Mouse (Mus musculus) lung, embryonic 15.5 days (tissue): ENCODE results near the gene Ube2l6. TPM values are rescaled to one million over a fixed set of nuclear protein-coding genes. Genes with fewer than 3 reads are reported as not detected.
"Not testable (repeated sequence)": the region's sequence is repeated elsewhere in the genome, so short reads cannot be mapped to it uniquely, and the experiment has no call there.

Source experiments
- ATAC-seq: fragments of 200-750 bp; cut with Nextera tagmentation; 2 replicates; pipeline ENCODE4 v1.8.0; 2017; ENCODE audit warnings: moderate number of reproducible peaks, borderline replicate concordance; ENCODE audit not compliant: low FRiP score, low TSS enrichment; ENCODE audit errors: extremely low read depth
- H3K27ac ChIP-seq: fragments of 300-500 bp; sonication (generic); 2 replicates; pipeline ENCODE4 v1.5.1; 2015; ENCODE audit warnings: moderate library complexity, mild to moderate bottlenecking, inconsistent platforms
- H3K27me3 ChIP-seq: fragments of 300-500 bp; sonication (generic); 2 replicates; pipeline ENCODE4 v1.6.1; 2015; ENCODE audit warnings: inconsistent platforms
- H3K36me3 ChIP-seq: fragments of 300-500 bp; sonication (generic); 2 replicates; pipeline ENCODE4 v1.6.1; 2015; ENCODE audit warnings: inconsistent platforms
- H3K4me1 ChIP-seq: fragments of 300-500 bp; sonication (generic); 2 replicates; pipeline ENCODE4 v1.6.1; 2015; ENCODE audit warnings: inconsistent platforms
- H3K4me2 ChIP-seq: fragments of 300-500 bp; sonication (generic); 2 replicates; pipeline ENCODE4 v1.6.1; 2015; ENCODE audit warnings: inconsistent platforms, mild to moderate bottlenecking, moderate library complexity
- H3K4me3 ChIP-seq: fragments of 300-500 bp; sonication (generic); 2 replicates; pipeline ENCODE4 v1.5.1; 2015; ENCODE audit warnings: mild to moderate bottlenecking, inconsistent platforms
- H3K9ac ChIP-seq: fragments of 300-500 bp; sonication (generic); 2 replicates; pipeline ENCODE4 v1.6.1; 2015; ENCODE audit warnings: inconsistent platforms
- H3K9me3 ChIP-seq: fragments of 300-500 bp; sonication (generic); 2 replicates; pipeline ENCODE4 v1.6.1; 2016; ENCODE audit warnings: inconsistent platforms
- WGBS: fragments of 180-500 bp; shearing (Covaris S2); methylation state at CpG from one replicate; pipeline ENCODE4 v1.1.7; 2015; 5-methylcytosine and 5-hydroxymethylcytosine counted together
- polyA plus RNA-seq: library from polyadenylated mRNA; unstranded; fragments of >200 nt; fragmentation: Nextera tagmentation; extraction: Ambion mirVana; gene quantifications from 2 replicates; pipeline ENCODE4 v1.2.1, GENCODE M21; 2015

Gene Ube2l6
- polyA plus RNA-seq, 1 experiment from 2014 or later, result 63.9 TPM

DNA sequence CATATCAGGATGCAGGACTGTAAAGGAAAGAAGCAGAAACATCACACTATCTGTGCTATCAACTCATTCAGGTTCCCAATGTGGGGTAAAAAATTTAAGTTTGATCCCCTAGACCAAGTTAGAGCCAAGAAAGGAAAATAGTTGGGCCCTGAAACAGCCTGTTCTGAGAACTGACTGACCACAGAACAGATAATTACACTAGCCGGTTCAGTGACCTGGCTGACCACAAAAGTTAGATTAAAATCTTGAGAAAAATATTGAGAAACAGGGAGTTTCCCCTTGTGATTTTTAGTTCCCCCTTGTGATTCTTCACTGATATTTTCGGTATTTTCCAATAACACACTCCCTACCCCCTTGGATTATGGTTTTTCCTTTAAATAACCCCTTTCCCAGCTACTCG, 4.8 kb upstream of the Ube2l6 start:
- Histone ChIP-seq H3K27ac (no peak overlapping the region), H3K4me2 (no peak overlapping the region), H3K4me3 (no peak overlapping the region), H3K36me3 (no peaks in the 10 kb centered on the region), H3K4me1 (no peaks in the 10 kb centered on the region; the same call in 1 of the 2 replicates), H3K9ac (no peak overlapping the region), H3K9me3 (no peaks in the 10 kb centered on the region), H3K27me3 (no peaks in the 10 kb centered on the region)
- no peak for ATAC-seq
- 78% methylated on average over 3 of the region's 3 CpGs for WGBS

DNA sequence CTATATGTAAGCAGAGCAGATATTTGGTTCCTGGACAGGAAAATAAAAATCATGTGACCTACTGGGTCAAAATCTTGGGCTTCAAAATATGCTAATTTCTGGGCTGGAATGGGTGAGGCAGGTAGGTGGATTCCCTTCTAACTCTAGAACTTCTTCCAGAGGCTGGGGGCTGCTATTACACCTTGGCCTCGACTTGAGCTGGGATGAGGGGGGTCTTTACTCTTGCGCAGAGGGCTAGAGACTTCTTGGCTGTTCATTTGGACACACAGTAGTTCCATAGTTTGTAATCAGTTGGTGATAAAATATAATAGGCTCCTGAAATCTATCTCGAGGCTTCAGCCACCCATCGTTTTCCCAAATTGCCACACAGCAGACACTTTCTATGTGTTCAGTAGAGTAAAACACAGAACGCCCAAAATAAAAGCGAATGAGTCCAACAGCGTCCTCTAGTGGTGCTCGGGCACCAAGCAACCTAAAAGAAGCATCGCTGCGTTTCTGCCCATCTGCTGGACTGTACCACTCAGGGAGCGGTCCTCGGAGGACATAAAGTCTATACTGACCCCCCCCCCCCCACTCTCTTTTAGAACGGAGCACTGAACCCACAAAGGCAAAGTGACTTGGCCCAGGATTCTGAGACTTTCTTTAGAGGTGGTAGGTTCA, 665 bp upstream of the Ube2l6 start:
- peak overlapping the region; percentile 54 for H3K9ac ChIP-seq
- no peaks in the 10 kb centered on the region for H3K27me3 ChIP-seq
- H3K4me1 ChIP-seq, result no peaks in the 10 kb centered on the region; the same call in 1 of the 2 replicates
- peak overlapping the region; percentile 66 for H3K4me3 ChIP-seq
- peak overlapping the region; percentile 93 for H3K4me2 ChIP-seq
- H3K27ac ChIP-seq, result peak overlapping the region; percentile 76
- WGBS, result 10% methylated on average over 13 of the region's 13 CpGs
- ATAC-seq, result peak; percentile 53
- no peaks in the 10 kb centered on the region for H3K9me3 ChIP-seq
- no peaks in the 10 kb centered on the region for H3K36me3 ChIP-seq

DNA sequence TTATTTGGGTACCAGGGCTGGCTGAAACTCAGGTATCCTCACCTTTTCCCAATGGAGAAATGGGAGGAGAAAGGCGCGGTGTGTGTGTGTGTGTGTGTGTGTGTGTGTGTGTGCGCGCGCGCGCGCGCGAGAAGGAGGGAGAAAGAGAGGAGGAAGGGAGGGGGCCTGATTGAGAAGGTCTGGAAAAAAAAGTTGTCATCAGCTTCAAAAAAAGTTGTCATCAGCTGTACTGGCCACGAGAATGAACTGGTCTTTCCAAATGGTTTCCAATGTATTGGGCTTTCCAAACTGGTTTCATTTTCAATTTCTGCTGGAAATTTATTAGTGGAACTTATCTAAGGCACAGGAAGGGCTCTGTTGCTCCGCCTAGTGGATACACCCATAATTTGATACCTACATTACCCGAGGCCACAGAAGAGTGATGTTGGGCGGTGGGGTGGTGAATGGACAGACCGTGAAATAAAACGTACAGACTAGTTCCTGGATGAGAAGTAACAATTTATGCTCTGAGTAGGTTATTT, 473 bp downstream of the Ube2l6 start:
- H3K9ac ChIP-seq, result peak overlapping the region; percentile 54
- H3K4me2 ChIP-seq, result peak overlapping the region; percentile 93
- WGBS, result under 1% methylated on average over 16 of the region's 16 CpGs
- peak overlapping the region; percentile 76 for H3K27ac ChIP-seq
- no peaks in the 10 kb centered on the region for H3K27me3 ChIP-seq
- peak; percentile 66 for ATAC-seq
- no peaks in the 10 kb centered on the region; the same call in 1 of the 2 replicates for H3K4me1 ChIP-seq
- H3K36me3 ChIP-seq, result no peaks in the 10 kb centered on the region
- peak overlapping the region; percentile 66 for H3K4me3 ChIP-seq
- H3K9me3 ChIP-seq, result no peaks in the 10 kb centered on the region

- no peaks in the 10 kb centered on the region for H3K9me3 ChIP-seq
- H3K4me1 ChIP-seq, result no peaks in the 10 kb centered on the region; the same call in 1 of the 2 replicates
- H3K4me2 ChIP-seq, result no peak overlapping the region
- no peaks in the 10 kb centered on the region for H3K36me3 ChIP-seq
- no peak overlapping the region for H3K27ac ChIP-seq
- ATAC-seq, result no peak
- no peaks in the 10 kb centered on the region for H3K27me3 ChIP-seq
- WGBS, result 69% methylated on average over 4 of the region's 4 CpGs
- no peak overlapping the region for H3K4me3 ChIP-seq
- H3K9ac ChIP-seq, result no peak overlapping the region
Observed at GRCm38 (mm10) chr2:84800304-84800703, 1.7 kb downstream of the Ube2l6 start.

GRCm38 (mm10) chr2:84801223-84801622, 2.6 kb downstream of the Ube2l6 start:
- H3K9ac ChIP-seq, H3K27ac ChIP-seq, H3K36me3 ChIP-seq, H3K27me3 ChIP-seq, H3K4me2 ChIP-seq, H3K9me3 ChIP-seq, ATAC-seq, H3K4me3 ChIP-seq, H3K4me1 ChIP-seq: not testable (repeated sequence)
- 74% methylated on average over 5 of the region's 5 CpGs for WGBS

- 83% methylated on average over 7 of the region's 7 CpGs for WGBS
- H3K27me3 ChIP-seq, result no peaks in the 10 kb centered on the region
- H3K4me1 ChIP-seq, result no peaks in the 10 kb centered on the region
- no peak overlapping the region for H3K4me3 ChIP-seq
- no peaks in the 10 kb centered on the region for H3K9me3 ChIP-seq
- ATAC-seq, result no peak
- H3K4me2 ChIP-seq, result no peak overlapping the region
- no peak overlapping the region for H3K27ac ChIP-seq
- H3K36me3 ChIP-seq, result no peaks in the 10 kb centered on the region
- H3K9ac ChIP-seq, result no peak overlapping the region
Observed at GRCm38 (mm10) chr2:84803963-84804362, 5.3 kb downstream of the Ube2l6 start.

GRCm38 (mm10) chr2:84806546-84806945, 7.9 kb downstream of the Ube2l6 start:
- Histone ChIP-seq H3K9ac (no peak overlapping the region), H3K4me3 (no peak overlapping the region), H3K36me3 (no peaks in the 10 kb centered on the region), H3K4me2 (no peak overlapping the region), H3K4me1 (peaks cover 11% of the 10 kb centered on the region), H3K9me3 (no peaks in the 10 kb centered on the region), H3K27ac (no peak overlapping the region), H3K27me3 (no peaks in the 10 kb centered on the region)
- WGBS, result 37% methylated on average over 5 of the region's 5 CpGs
- ATAC-seq, result no peak

DNA sequence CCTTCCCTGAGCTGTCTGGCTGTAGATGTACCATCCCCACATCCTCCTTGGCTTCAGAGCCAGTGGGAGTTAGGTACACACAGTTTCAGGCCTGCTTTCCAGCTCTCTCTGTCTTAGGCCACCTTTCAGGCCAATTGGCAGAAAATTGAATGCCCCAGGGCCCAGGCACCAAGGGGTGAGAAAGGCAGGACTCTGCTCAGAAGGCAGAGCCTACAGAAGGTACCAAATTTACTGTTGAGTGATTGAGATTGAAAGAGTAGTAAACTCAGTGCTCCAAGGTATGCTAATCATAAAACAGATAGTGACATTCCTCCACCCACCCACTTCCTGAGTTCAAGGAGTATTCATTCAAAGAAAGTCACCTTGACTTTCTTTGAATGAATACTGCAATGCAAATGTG, 10.7 kb downstream of the Ube2l6 start:
- no peak for ATAC-seq
- H3K9me3 ChIP-seq, result no peaks in the 10 kb centered on the region
- peaks cover 14% of the 10 kb centered on the region for H3K4me1 ChIP-seq
- H3K27ac ChIP-seq, result no peak overlapping the region
- H3K36me3 ChIP-seq, result no peaks in the 10 kb centered on the region
- no peak overlapping the region for H3K4me3 ChIP-seq
- no peak overlapping the region for H3K4me2 ChIP-seq
- H3K27me3 ChIP-seq, result no peaks in the 10 kb centered on the region
- no peak overlapping the region for H3K9ac ChIP-seq

- no peak overlapping the region; the same call in 1 of the 2 replicates for H3K4me3 ChIP-seq
- 72% methylated on average over 6 of the region's 6 CpGs for WGBS
- H3K9ac ChIP-seq, result no peak overlapping the region
- no peak for ATAC-seq
- no peaks in the 10 kb centered on the region for H3K27me3 ChIP-seq
- H3K4me2 ChIP-seq, result peak overlapping the region; percentile 75; the same call in 1 of the 2 replicates
- no peaks in the 10 kb centered on the region for H3K36me3 ChIP-seq
- H3K27ac ChIP-seq, result no peak overlapping the region
- no peaks in the 10 kb centered on the region for H3K9me3 ChIP-seq
- peaks cover 14% of the 10 kb centered on the region for H3K4me1 ChIP-seq
Observed at GRCm38 (mm10) chr2:84810526-84810885, 11.9 kb downstream of the Ube2l6 start.

- peaks cover 14% of the 10 kb centered on the region for H3K4me1 ChIP-seq
- peak overlapping the region; percentile 75 for H3K4me2 ChIP-seq
- peak overlapping the region; percentile 35 for H3K4me3 ChIP-seq
- H3K9ac ChIP-seq, result no peak overlapping the region
- 29% methylated on average over 26 of the region's 26 CpGs for WGBS
- no peaks in the 10 kb centered on the region for H3K36me3 ChIP-seq
- peak overlapping the region; percentile 33; the same call in 1 of the 2 replicates for H3K27ac ChIP-seq
- peak; percentile 69 for ATAC-seq
- no peaks in the 10 kb centered on the region for H3K27me3 ChIP-seq
- no peaks in the 10 kb centered on the region for H3K9me3 ChIP-seq
Observed at GRCm38 (mm10) chr2:84810886-84811577, 12.4 kb downstream of the Ube2l6 start.

DNA sequence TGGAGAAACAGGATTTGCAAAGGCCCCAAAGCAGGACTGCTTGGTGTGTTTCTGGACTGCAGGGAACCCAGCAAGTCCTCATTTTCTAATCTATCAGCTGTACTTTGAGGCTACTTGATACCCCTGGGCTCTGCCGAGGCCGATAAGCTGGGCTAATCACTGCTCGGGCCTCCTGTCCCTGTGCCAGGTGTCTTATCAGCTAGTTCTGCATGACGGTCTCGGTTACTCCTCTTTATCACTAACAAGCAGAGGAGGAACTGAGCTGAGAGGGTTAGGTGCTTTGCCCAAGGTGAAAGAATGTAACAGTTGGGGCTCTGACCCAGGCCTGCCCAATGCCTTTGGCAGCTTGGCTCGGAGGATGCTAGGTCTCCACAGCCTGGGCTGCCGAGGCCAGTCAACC, 13.3 kb downstream of the Ube2l6 start:
- 47% methylated on average over 7 of the region's 7 CpGs for WGBS
- 0 out of 2 replicates have a peak overlapping the region, but pooled peaks have one; percentile 33 for H3K27ac ChIP-seq

GRCm38 (mm10) chr2:84812676-84813075, 14.0 kb downstream of the Ube2l6 start:
- H3K4me1 ChIP-seq, result peaks cover 14% of the 10 kb centered on the region
- no peak overlapping the region for H3K4me2 ChIP-seq
- H3K4me3 ChIP-seq, result no peak overlapping the region
- no peaks in the 10 kb centered on the region for H3K27me3 ChIP-seq
- H3K36me3 ChIP-seq, result no peaks in the 10 kb centered on the region
- WGBS, result 76% methylated on average over 6 of the region's 6 CpGs
- no peaks in the 10 kb centered on the region for H3K9me3 ChIP-seq
- no peak for ATAC-seq
- no peak overlapping the region for H3K9ac ChIP-seq
- H3K27ac ChIP-seq, result no peak overlapping the region

More for the DNA sequence above, 13.3 kb downstream of the Ube2l6 start:
- H3K9me3 ChIP-seq, result no peaks in the 10 kb centered on the region
- H3K9ac ChIP-seq, result no peak overlapping the region
- H3K4me1 ChIP-seq, result peaks cover 14% of the 10 kb centered on the region
- H3K4me3 ChIP-seq, result no peak overlapping the region
- peak; percentile 59; the same call in 1 of the 2 replicates for ATAC-seq
- no peaks in the 10 kb centered on the region for H3K36me3 ChIP-seq
- no peaks in the 10 kb centered on the region for H3K27me3 ChIP-seq
- H3K4me2 ChIP-seq, result no peak overlapping the region
